Mouse (Mus musculus) MEL (cell line): ENCODE measurements around the gene Fem1a. TPM values are rescaled to one million over a fixed set of nuclear protein-coding genes. Genes with fewer than 3 reads are reported as not detected.

ENCODE experiments used
- DNase-seq: peaks from one replicate; pipeline ENCODE4 v3.0.0; 2011; ENCODE audit warnings: low read depth, low spot score
- H3K27ac ChIP-seq: 2 replicates; pipeline ENCODE4 v1.5.1; 2012; ENCODE audit warnings: low read depth, mild to moderate bottlenecking, control low read depth, low read length, moderate library complexity; ENCODE audit not compliant: control insufficient read depth
- H3K27me3 ChIP-seq, 2 experiments: fragments of 150-350 bp in 1 of 2; sonication (generic) in 1 of 2; 2 replicates each; pipeline ENCODE4 v1.6.1; 2012; ENCODE audit warnings: low read length in 2 of 2, mild to moderate bottlenecking in 2 of 2, improper control_type of control experiment in 1 of 2, moderate library complexity in 1 of 2; ENCODE audit not compliant: insufficient read depth in 2 of 2, control insufficient read depth in 1 of 2
- H3K36me3 ChIP-seq, 2 experiments: 2 replicates each; pipeline ENCODE4 v1.6.1; 2012 to 2014; ENCODE audit warnings: low read length in 2 of 2, improper control_type of control experiment in 1 of 2, inconsistent platforms in 1 of 2, mild to moderate bottlenecking in 1 of 2; ENCODE audit not compliant: insufficient read depth in 2 of 2, control insufficient read depth in 1 of 2
- H3K4me1 ChIP-seq, 2 experiments: fragments of 150-350 bp in 1 of 2; sonication (generic) in 1 of 2; 2 replicates each; pipeline ENCODE4 v1.6.1; 2012; ENCODE audit warnings: low read length in 2 of 2, improper control_type of control experiment in 1 of 2, mild to moderate bottlenecking in 1 of 2; ENCODE audit not compliant: insufficient read depth in 2 of 2, control insufficient read depth in 1 of 2
- H3K4me3 ChIP-seq, 2 experiments: fragments of 150-350 bp in 1 of 2; sonication (generic) in 1 of 2; 2 replicates each; pipeline ENCODE4 v1.5.1; 2012; ENCODE audit warnings: low read depth in 2 of 2, low read length in 2 of 2, mild to moderate bottlenecking in 2 of 2, moderate library complexity in 2 of 2, control low read depth in 1 of 2, improper control_type of control experiment in 1 of 2; ENCODE audit not compliant: control insufficient read depth in 1 of 2, insufficient read depth in 1 of 2
- H3K79me2 ChIP-seq: 2 replicates; pipeline ENCODE4 v1.6.1; 2012; ENCODE audit warnings: mild to moderate bottlenecking, low read length, moderate library complexity; ENCODE audit not compliant: control insufficient read depth, poor library complexity, insufficient read depth
- H3K9ac ChIP-seq: 2 replicates; pipeline ENCODE4 v1.6.1; 2012; ENCODE audit warnings: low read depth, mild to moderate bottlenecking, control low read depth, low read length, moderate library complexity; ENCODE audit not compliant: control insufficient read depth, poor library complexity, severe bottlenecking
- H3K9me3 ChIP-seq: fragments of 150-350 bp; sonication (generic); replicated peaks from 2 replicates; pipeline ENCODE4 v1.6.1; 2012; ENCODE audit warnings: mild to moderate bottlenecking, low read length, improper control_type of control experiment, moderate library complexity; ENCODE audit not compliant: insufficient read depth
- CHD2 ChIP-seq: IDR thresholded peaks from 2 replicates; pipeline ENCODE4 v1.6.1; 2011; ENCODE audit warnings: low read length, improper control_type of control experiment
- CTCF ChIP-seq, 3 experiments: IDR thresholded peaks in 2 of 3; conservative IDR thresholded peaks in 1 of 3; 2 replicates each; pipeline ENCODE4 v1.5.1; 2011 to 2012; ENCODE audit warnings: low read length in 3 of 3, low read depth in 2 of 3, mild to moderate bottlenecking in 2 of 3, improper control_type of control experiment in 1 of 3, inconsistent platforms in 1 of 3, mixed read lengths in 1 of 3, moderate library complexity in 1 of 3; ENCODE audit not compliant: control insufficient read depth in 1 of 3, insufficient read depth in 1 of 3, poor library complexity in 1 of 3, severe bottlenecking in 1 of 3
- ELF1 ChIP-seq: IDR thresholded peaks from 2 replicates; pipeline ENCODE4 v1.6.1; 2014; ENCODE audit warnings: low read depth, mild to moderate bottlenecking, inconsistent platforms, low read length, improper control_type of control experiment, moderate library complexity
- JUND ChIP-seq: IDR thresholded peaks from 2 replicates; pipeline ENCODE4 v1.6.1; 2011; ENCODE audit warnings: low read depth, mild to moderate bottlenecking, improper control_type of control experiment, low read length
- MAFK ChIP-seq: IDR thresholded peaks from 2 replicates; pipeline ENCODE4 v1.6.1; 2011; ENCODE audit warnings: low read depth, mild to moderate bottlenecking, low read length, improper control_type of control experiment, borderline replicate concordance
- MAZ ChIP-seq: IDR thresholded peaks from 2 replicates; pipeline ENCODE4 v1.6.1; 2012; ENCODE audit warnings: low read depth, mild to moderate bottlenecking, inconsistent platforms, low read length, improper control_type of control experiment
- MEF2A ChIP-seq: IDR thresholded peaks from 2 replicates; pipeline ENCODE4 v1.6.1; 2014; ENCODE audit warnings: low read depth, mild to moderate bottlenecking, inconsistent platforms, low read length, improper control_type of control experiment; ENCODE audit not compliant: poor library complexity, insufficient replicate concordance, severe bottlenecking; ENCODE audit errors: extremely low read depth
- MXI1 ChIP-seq: IDR thresholded peaks from 2 replicates; pipeline ENCODE4 v1.6.1; 2011; ENCODE audit warnings: mild to moderate bottlenecking, low read depth, low read length, improper control_type of control experiment
- NRF1 ChIP-seq: IDR thresholded peaks from 2 replicates; pipeline ENCODE4 v1.6.1; 2014; ENCODE audit warnings: low read depth, mild to moderate bottlenecking, inconsistent platforms, low read length, improper control_type of control experiment, moderate library complexity; ENCODE audit not compliant: poor library complexity, insufficient read depth, severe bottlenecking
- POLR2AphosphoS2 ChIP-seq: IDR thresholded peaks from 2 replicates; pipeline ENCODE4 v1.6.1; 2011; ENCODE audit warnings: low read length, improper control_type of control experiment
- TAL1 ChIP-seq: IDR thresholded peaks from 2 replicates; pipeline ENCODE4 v1.6.1; 2012; ENCODE audit warnings: mild to moderate bottlenecking, inconsistent platforms, low read length, moderate library complexity, mixed read lengths
- UBTF ChIP-seq: IDR thresholded peaks from 2 replicates; pipeline ENCODE4 v1.6.1; 2012; ENCODE audit warnings: low read depth, mild to moderate bottlenecking, inconsistent platforms, low read length, improper control_type of control experiment, moderate library complexity, borderline replicate concordance; ENCODE audit not compliant: insufficient read depth
- USF1 ChIP-seq: IDR thresholded peaks from 2 replicates; pipeline ENCODE4 v1.6.1; 2014; ENCODE audit warnings: low read depth, mild to moderate bottlenecking, inconsistent platforms, low read length, improper control_type of control experiment, moderate library complexity
- ZC3H11A ChIP-seq: IDR thresholded peaks from 2 replicates; pipeline ENCODE4 v1.6.1; 2012; ENCODE audit warnings: low read depth, mild to moderate bottlenecking, inconsistent platforms, low read length, improper control_type of control experiment
- polyA plus RNA-seq, 2 experiments: library from polyadenylated mRNA; stranded (reverse) in 1 of 2; unstranded in 1 of 2; fragments of >175 nt in 1 of 2; fragments of >200 nt in 1 of 2; gene quantifications; 2 replicates each; pipeline versions ENCODE4 v1.2.1 to v1.2.4; 2012; ENCODE audit warnings: low replicate concordance in 2 of 2, low read depth in 1 of 2; ENCODE audit not compliant: insufficient read length in 2 of 2, insufficient read depth in 1 of 2, missing spikeins in 1 of 2
- total RNA-seq: library from RNA; depleted of rRNA; stranded (reverse); fragments of 300-350 nt; gene quantifications from 2 replicates; pipeline ENCODE4 v1.2.3, GENCODE M21; 2012

Gene Fem1a
- total and polyA plus RNA-seq, 3 experiments: 17.1 to 21.5 TPM; not detected in 1

- Histone ChIP-seq H3K9ac (no peak overlapping the region), H3K27ac (no peak overlapping the region), H3K4me1 (no peaks in the 10 kb centered on the region), H3K27me3 (peaks cover 9 to 28% of the 10 kb centered on the region in 2 experiments), H3K4me3 (no peak overlapping the region), H3K36me3 (no peaks in the 10 kb centered on the region), H3K9me3 (no peaks in the 10 kb centered on the region), H3K79me2 (no peaks in the 10 kb centered on the region)
- no peak for DNase-seq
- TF ChIP-seq JUND (no peak), MXI1 (no peak), ZC3H11A (no peak), MAFK (no peak), MEF2A (no peak), ELF1 (no peak), MAZ (no peak), CHD2 (no peak), CTCF (IDR thresholded peaks at IDR 0.05 in 2 of 3, conservative IDR thresholded peaks at IDR 0.05 in 1 of 3; ENCODE audit: control insufficient read depth in 1 of 3, insufficient read depth in 1 of 3, low read depth in 2 of 3, low read length in 3 of 3, poor library complexity in 1 of 3, severe bottlenecking in 1 of 3) (no peak), NRF1 (no peak), TAL1 (no peak), UBTF (no peak), POLR2AphosphoS2 (no peak)
These were observed 23.2 kb upstream of the Fem1a start for GRCm38 (mm10) chr17:56233389-56233788.

GRCm38 (mm10) chr17:56233818-56234469, 22.7 kb upstream of the Fem1a start:
- no peaks in the 10 kb centered on the region for H3K36me3 ChIP-seq
- H3K4me3 ChIP-seq: no peak overlapping the region
- H3K27ac ChIP-seq: no peak overlapping the region
- no peaks in the 10 kb centered on the region for H3K79me2 ChIP-seq
- H3K9me3 ChIP-seq: no peaks in the 10 kb centered on the region
- no peak for DNase-seq
- H3K4me1 ChIP-seq: no peaks in the 10 kb centered on the region
- H3K27me3 ChIP-seq: peaks cover 9 to 28% of the 10 kb centered on the region in 2 experiments
- TF ChIP-seq USF1: peak; percentile 49; the same call in 1 of the 2 replicates
- TF ChIP-seq JUND: no peak
- H3K9ac ChIP-seq: no peak overlapping the region
